Mouse (Mus musculus) urinary bladder, postnatal 14 days (tissue): ENCODE measurements around the gene Apba3.

Experiments used
- DNase-seq: peaks from one replicate; pipeline ENCODE4 v3.0.0; 2021; ENCODE audit warnings: low spot score

The Apba3 gene

GRCm38 (mm10) chr10:81290698-81291460 lies 24.1 kb downstream of the Apba3 start:
- peak; percentile 73 for DNase-seq

DNA sequence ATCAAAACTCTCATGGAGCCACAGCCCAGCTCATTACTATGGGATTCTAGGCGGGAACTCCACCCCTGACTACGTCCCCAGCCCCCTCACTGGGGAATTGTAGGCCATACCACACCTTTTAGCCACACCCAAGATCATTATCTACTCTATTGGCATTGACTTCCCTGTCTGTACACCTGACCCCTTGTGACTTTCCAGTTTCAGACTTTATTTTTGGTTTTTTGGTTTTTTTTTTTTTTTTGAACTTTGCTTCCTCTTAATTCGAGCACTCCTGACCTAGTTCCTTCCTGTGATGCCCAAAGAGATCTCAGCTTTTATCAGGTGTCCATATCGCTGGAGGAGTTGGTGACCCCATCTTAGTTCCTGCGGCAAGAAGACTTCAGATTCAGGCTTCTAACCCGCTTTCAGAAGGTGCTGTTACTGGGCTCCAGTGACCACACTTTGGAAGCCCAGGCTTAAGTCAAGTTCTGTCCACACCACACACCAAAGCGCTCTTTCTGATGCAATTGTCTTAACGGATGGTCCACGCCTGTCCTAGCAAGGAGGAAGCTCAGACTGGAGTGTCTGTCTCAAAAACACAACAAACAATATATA lies 24.8 kb downstream of the Apba3 start, which contains the start of gene Tjp3:
Gene Tjp3, minus strand, starts transcription at position 71 of the 594 bp plus-strand sequence.
- no peak for DNase-seq

DNA sequence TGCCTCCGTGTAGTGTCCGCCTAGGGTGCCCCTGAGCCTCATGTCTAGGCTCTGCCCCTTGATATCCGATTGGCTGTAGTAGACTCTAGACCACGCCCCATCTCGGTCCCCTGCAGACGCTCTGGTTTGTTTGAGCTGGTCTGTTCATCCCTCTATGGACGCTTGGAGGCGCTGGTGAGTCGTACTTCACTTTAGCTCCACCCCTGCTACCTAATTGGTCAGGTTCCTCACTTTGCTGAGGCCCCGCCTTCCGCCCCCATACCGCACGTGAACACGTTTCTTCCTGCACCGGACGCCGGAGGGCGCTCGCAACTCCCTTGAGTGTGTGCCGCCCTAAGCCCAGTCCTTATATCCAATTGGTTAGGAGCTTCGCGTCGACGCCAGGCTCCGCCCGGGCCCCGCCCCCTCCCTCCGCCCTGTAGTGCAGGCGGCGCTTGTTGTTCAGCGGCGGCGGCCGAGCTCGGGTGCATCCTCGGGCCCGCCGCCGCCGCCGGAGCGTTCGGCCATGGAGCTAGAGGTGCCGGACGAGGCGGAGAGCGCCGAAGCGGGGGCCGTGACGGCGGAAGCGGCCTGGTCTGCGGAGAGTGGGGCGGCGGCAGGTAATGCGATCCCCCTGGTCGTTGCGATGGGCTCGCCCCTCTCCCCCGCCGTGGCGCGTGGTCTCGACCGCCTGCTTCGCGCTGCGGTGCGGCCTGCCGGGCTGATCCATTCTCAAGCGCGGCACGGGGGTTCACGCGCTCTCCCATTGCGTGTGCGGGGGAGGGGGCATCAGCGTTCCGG lies 26.0 kb downstream of the Apba3 start, which contains the start of gene Pip5k1c:
Gene Pip5k1c, plus strand, starts transcription at position 410 of the 780 bp plus-strand sequence.
- DNase-seq: peak; percentile 99

DNA sequence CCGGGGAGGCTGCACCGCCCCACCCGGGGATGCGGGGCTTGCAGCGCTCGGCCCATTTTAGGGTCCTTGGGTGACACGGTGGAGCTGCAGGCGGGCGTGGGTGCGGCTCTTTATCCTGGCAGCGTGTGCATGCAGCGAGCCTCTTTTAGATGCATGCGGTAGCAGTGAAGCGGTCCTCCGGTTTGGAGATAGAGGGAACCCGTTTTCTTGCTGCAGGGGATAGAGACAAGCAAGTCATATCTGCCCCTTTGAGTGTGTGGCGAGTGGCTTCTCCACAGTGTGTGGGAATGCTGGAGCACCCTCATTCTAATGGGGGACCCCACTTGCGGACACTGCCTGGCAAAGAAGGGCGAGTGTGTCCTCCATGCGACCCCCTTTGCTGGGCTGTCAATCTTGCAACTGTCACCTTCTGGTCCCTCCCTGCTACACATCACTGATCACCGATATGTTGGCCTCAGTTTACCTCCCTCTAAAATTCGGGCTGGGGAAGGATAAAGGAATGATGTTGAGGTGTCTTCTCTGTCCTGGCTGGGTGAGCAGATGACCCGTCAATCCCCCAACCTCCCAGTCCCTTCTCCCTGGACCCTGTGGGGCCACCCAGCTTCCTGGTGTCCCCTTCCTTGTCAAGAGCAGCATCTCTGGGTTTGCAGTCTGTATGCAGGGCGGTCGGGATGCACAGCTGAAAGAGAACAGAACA lies 26.7 kb downstream of the Apba3 start:
- no peak for DNase-seq

- no peak for DNase-seq
Measured at GRCm38 (mm10) chr10:81294442-81294841, 27.7 kb downstream of the Apba3 start.

DNA sequence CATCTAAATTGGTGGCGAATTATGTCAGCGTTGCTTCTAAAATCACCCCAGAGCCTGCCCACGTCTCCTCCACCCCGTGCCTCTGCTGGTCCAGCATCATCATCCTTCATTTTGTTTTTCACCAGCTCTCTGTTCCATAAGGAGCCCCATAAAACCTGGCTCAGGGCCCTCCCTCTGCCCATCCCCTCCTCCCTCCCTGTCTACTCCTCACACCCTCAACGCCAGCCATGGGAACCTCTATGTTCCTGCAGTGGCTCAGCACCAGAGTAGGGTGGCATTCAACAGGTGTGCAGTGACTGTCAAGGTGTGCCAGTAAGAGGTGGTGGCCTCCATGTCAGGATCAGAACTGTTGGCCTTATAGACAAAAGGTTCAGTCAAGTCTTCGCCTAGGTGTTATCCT lies 28.4 kb downstream of the Apba3 start:
- no peak for DNase-seq

DNA sequence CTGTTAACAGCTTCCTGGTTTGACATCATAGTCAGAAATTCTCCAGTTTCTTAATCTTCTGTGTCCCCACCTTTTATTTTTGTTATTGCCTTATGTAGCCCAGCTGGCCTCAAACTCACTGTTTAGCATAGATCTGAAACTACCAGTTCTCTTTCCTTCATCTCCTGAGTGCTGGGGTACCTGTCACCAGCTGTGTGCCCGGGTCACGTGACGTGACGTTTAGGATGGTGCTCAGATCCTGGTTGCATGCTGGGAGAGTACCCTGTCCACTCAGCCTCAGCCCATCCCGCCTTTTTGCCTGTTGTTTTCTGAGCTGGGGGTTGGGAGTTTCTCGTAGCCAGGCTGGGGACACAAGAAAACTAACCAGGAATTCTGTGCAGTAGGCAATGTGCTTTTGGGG lies 30.5 kb downstream of the Apba3 start:
- no peak for DNase-seq

DNA sequence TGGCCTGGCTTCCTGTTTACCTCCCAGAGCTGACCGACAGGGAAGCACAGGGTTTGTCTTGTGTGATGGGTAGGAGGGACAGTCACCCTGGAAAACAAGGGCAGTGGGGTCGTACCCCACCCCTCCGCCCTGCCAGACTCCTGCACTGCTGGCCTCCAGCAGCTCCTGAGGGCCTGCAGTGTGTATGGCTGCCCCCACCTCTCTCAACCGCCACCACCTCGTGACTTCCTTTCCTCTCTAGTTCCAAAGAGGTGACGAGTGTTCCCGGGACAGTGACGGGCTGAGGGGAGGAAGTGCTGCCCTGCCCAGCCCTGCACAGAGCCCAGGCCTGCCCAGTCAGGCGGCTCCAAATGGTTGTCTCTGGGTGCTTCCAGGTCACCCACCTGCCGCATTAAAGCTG lies 31.1 kb downstream of the Apba3 start:
- DNase-seq: no peak

GRCm38 (mm10) chr10:81298369-81299100 lies 31.8 kb downstream of the Apba3 start:
- DNase-seq: no peak

GRCm38 (mm10) chr10:81299585-81300351 lies 33.0 kb downstream of the Apba3 start:
- no peak for DNase-seq

GRCm38 (mm10) chr10:81300352-81300907 lies 33.7 kb downstream of the Apba3 start:
- no peak for DNase-seq

GRCm38 (mm10) chr10:81301321-81301720 lies 34.6 kb downstream of the Apba3 start:
- no peak for DNase-seq

GRCm38 (mm10) chr10:81302288-81302687 lies 35.5 kb downstream of the Apba3 start:
- DNase-seq: no peak

- DNase-seq: no peak
Measured at GRCm38 (mm10) chr10:81302781-81303218, 36.0 kb downstream of the Apba3 start.

DNA sequence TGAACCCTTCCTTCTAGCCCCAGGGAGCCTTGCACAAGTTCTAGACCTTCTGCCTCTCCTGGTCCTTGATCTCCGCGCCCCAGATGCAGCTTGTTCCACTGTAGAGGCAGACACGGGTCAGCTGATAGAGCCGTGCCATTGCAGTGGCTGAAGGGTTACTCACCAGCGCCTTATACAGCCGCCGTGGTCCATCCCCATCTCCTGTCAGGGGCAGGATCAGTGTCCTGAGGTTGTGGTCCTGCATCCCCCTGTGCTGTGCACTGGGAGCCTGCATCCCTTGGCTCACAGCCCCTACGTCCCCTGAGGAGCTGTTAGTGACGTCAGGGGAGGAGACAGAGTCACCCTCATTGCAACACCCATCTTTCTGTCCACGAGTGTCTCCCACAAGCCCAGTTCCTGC lies 36.5 kb downstream of the Apba3 start:
- no peak for DNase-seq

DNA sequence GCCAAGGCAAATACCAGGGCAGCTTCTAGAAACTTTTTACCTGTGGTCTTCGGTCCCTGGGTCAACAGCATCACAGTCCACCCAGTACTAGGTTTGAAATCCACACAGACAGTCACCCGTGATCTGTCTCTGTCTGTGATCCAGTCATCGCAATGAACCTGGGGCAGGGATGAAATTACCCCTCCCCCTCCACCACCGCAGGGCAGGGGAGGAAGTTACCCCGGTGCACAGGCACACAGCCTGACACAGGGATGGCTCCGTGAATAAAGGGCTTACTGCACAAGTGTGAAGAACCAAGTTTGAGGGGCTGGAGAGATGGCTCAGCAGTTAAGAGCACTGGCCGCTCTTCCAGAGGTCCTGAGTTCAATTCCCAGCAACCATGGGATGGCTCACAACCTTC lies 37.0 kb downstream of the Apba3 start:
- DNase-seq: no peak

- DNase-seq: no peak
Measured at GRCm38 (mm10) chr10:81304597-81305238, 38.0 kb downstream of the Apba3 start.

DNA sequence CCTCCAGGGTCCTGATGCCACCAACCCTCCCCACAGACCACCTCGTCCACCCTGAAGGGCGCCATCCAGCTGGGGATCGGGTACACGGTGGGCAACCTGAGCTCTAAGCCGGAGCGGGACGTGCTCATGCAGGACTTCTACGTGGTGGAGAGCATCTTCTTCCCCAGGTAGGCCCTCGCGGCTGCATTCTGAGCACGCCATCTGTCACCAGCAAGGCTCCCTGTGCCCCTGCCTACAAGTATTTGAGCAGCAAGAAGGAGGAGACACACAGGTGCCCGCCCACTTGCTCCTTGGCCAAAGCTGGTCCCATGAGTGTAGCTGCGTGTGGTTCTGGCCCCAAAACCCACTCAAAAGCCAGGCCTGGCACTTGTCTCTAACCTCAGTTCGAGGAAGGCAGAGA lies 38.9 kb downstream of the Apba3 start:
- DNase-seq: no peak

- no peak for DNase-seq
Measured at GRCm38 (mm10) chr10:81306173-81306668, 39.5 kb downstream of the Apba3 start.
